Mouse (Mus musculus) midbrain, postnatal 0 days (tissue): ENCODE measurements around the gene Pex14. TPM values are rescaled to one million over a fixed set of nuclear protein-coding genes. Genes with fewer than 3 reads are reported as not detected.
"Not testable (repeated sequence)": the region's sequence is repeated elsewhere in the genome, so short reads cannot be mapped to it uniquely, and the experiment has no call there.

Experiments
- ATAC-seq: fragments of 200-750 bp; cut with Nextera tagmentation; 2 replicates; pipeline ENCODE4 v1.8.0; 2017; ENCODE audit warnings: moderate number of reproducible peaks, mild to moderate bottlenecking, moderate TSS enrichment, moderate library complexity; ENCODE audit not compliant: low FRiP score
- DNase-seq: peaks from one replicate; pipeline ENCODE4 v3.0.0-alpha.2; 2015; ENCODE audit warnings: low spot score
- H3K27ac ChIP-seq: fragments of 300-500 bp; sonication (generic); 2 replicates; pipeline ENCODE4 v1.5.1; 2014; ENCODE audit warnings: low read depth, mild to moderate bottlenecking, low read length, mixed read lengths
- H3K27me3 ChIP-seq: fragments of 300-500 bp; sonication (generic); 2 replicates; pipeline ENCODE4 v1.6.1; 2014; ENCODE audit warnings: low read length, control low read depth, mixed read lengths; ENCODE audit not compliant: insufficient read depth
- H3K36me3 ChIP-seq: fragments of 300-500 bp; sonication (generic); 2 replicates; pipeline ENCODE4 v1.6.1; 2014; ENCODE audit warnings: low read length, control low read depth, mixed read lengths; ENCODE audit not compliant: insufficient read depth
- H3K4me1 ChIP-seq: fragments of 300-500 bp; sonication (generic); 2 replicates; pipeline ENCODE4 v1.6.1; 2014; ENCODE audit warnings: mild to moderate bottlenecking, control low read depth, antibody characterized with exemption, low read length, mixed read lengths; ENCODE audit not compliant: insufficient read depth
- H3K4me2 ChIP-seq: fragments of 300-500 bp; sonication (generic); 2 replicates; pipeline ENCODE4 v1.6.1; 2014; ENCODE audit warnings: low read depth, mild to moderate bottlenecking, low read length, mixed read lengths; ENCODE audit not compliant: poor library complexity, severe bottlenecking
- H3K4me3 ChIP-seq: fragments of 300-500 bp; sonication (generic); 2 replicates; pipeline ENCODE4 v1.5.1; 2014; ENCODE audit warnings: low read depth, mild to moderate bottlenecking, low read length, moderate library complexity
- H3K9ac ChIP-seq: fragments of 300-500 bp; sonication (generic); replicated peaks from 2 replicates; pipeline ENCODE4 v1.6.1; 2014; ENCODE audit warnings: mild to moderate bottlenecking, low read length, moderate library complexity, mixed read lengths; ENCODE audit not compliant: poor library complexity, severe bottlenecking
- H3K9me3 ChIP-seq: fragments of 300-500 bp; sonication (generic); 2 replicates; pipeline ENCODE4 v1.6.1; 2016; ENCODE audit warnings: low read length, control low read depth
- CTCF ChIP-seq: IDR thresholded peaks from 2 replicates; pipeline ENCODE4 v1.5.1; 2016; ENCODE audit warnings: antibody characterized with exemption, mild to moderate bottlenecking
- WGBS: fragments of 180-500 bp; shearing (Covaris S2); extraction: QIAGEN DNeasy Blood & Tissue Kit; methylation state at CpG from one replicate; pipeline ENCODE4 v1.1.7; 2014; 5-methylcytosine and 5-hydroxymethylcytosine counted together
- polyA plus RNA-seq: library from polyadenylated mRNA; unstranded; fragments of >200 nt; fragmentation: Nextera tagmentation; extraction: Ambion mirVana; gene quantifications from 2 replicates; pipeline ENCODE4 v1.2.1, GENCODE M21; 2015
- total RNA-seq: library from RNA; depleted of rRNA; stranded (reverse); fragments of >200 nt; gene quantifications from 2 replicates; pipeline ENCODE4 v1.2.3, GENCODE M21; 2014

The Pex14 gene
- total and polyA plus RNA-seq, 2 experiments from 2014 or later = 62.5 to 74.0 TPM

DNA sequence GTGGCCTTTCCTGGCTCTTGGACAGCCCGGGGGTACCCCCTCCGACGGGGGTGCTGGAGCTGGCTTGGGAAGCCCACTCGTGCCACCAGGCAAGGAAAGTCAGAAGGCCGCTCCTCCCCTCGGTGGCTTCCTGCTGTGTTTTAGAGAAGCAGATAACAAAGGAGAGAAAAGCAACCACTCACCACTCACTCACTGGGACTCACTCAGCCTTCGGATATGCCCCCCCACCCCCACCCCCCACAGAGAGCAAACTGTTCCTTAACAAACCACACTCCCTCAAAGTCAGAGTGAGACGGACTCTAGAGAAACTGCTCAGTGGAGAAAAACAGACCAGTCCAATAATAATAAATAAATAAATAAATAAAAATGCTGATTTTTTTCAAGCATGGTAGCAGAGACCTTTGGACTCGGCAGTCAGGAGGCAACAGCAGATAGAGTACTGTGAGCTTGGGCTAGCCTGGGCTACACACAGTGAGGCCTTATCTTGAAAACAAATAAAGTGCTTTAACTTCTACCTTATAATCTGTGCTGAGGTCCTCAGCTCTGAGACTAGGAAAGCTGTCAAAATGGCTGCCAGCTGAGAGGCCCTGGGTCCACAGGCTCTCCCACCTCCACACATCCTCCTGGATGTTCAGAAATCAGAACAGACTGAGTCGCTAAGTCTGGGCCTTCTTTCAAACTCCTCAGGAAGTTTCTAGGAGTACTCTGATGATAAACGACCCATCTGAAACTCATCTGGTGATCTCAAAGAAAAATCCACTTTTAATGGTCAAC, 25.9 kb upstream of the Pex14 start:
- H3K9ac ChIP-seq = no peak overlapping the region
- no peaks in the 10 kb centered on the region for H3K27me3 ChIP-seq
- TF ChIP-seq CTCF = no peak
- DNase-seq = no peak
- no peaks in the 10 kb centered on the region for H3K4me1 ChIP-seq
- no peak overlapping the region for H3K4me3 ChIP-seq
- H3K36me3 ChIP-seq = peaks cover 4% of the 10 kb centered on the region; the same call in 1 of the 2 replicates
- H3K27ac ChIP-seq = no peak overlapping the region
- WGBS = 44% methylated on average over 11 of the region's 11 CpGs
- H3K4me2 ChIP-seq = no peak overlapping the region
- no peaks in the 10 kb centered on the region for H3K9me3 ChIP-seq
- ATAC-seq = no peak

DNA sequence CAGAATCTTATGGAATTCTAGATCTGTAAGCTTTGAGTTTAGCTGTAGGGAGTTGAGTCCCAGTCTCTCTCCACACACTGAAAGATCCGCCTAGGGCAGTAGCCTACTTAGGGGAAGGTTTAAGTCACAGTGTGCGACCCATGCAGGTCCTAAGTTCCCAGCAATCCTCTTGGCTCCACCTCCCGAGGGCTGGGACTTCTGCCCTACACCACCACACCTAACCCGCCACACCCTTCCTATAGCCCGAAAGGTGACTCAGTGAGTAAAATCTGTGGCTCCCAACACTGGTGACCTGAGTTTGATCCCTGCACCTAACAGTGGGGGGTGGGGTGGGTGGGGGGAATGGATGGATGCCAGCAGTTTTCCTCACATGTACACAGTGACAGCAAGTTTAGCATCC, 23.8 kb upstream of the Pex14 start:
- no peak for TF ChIP-seq CTCF
- no peak overlapping the region for H3K4me2 ChIP-seq
- no peak overlapping the region for H3K27ac ChIP-seq
- H3K4me3 ChIP-seq = no peak overlapping the region
- no peaks in the 10 kb centered on the region for H3K9me3 ChIP-seq
- DNase-seq (no peak), ATAC-seq (no peak)
- no peak overlapping the region for H3K9ac ChIP-seq
- 66% methylated on average over 5 of the region's 5 CpGs for WGBS
- no peaks in the 10 kb centered on the region for H3K27me3 ChIP-seq
- H3K4me1 ChIP-seq = no peaks in the 10 kb centered on the region
- peaks cover 5% of the 10 kb centered on the region for H3K36me3 ChIP-seq

DNA sequence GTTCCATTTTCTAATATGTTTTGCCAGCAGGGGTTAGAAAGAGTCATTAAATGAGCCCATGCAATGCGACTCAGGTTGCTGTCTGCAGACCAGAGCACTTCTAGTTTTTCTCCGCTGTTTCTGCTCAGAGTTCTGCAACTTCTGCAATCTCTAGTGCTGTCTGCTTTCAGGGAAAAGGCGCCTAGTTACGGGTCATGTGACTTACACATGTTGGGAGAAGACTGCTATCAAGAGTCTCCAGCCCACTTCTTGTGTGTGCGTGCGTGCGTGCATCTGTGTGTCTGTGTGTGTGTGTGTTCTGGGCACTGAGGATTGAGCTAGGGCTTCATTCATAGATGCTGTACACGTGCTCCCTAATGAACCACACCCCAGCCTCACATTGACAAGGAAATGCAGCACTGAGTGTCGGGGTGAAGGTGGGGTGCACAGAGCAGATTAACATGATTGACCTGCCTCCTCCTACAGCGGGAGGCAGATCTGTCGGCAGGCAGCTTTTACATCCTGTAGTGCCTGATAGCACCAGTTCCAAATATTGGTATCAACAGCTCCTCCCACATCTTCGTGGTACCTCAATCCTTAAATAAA, 20.4 kb upstream of the Pex14 start:
- 74% methylated on average over 12 of the region's 12 CpGs for WGBS
- H3K9me3 ChIP-seq, H3K27ac ChIP-seq, H3K27me3 ChIP-seq, DNase-seq, H3K4me2 ChIP-seq, H3K9ac ChIP-seq, ATAC-seq, H3K4me1 ChIP-seq, H3K4me3 ChIP-seq: not testable (repeated sequence)
- H3K36me3 ChIP-seq = peaks cover 14% of the 10 kb centered on the region

DNA sequence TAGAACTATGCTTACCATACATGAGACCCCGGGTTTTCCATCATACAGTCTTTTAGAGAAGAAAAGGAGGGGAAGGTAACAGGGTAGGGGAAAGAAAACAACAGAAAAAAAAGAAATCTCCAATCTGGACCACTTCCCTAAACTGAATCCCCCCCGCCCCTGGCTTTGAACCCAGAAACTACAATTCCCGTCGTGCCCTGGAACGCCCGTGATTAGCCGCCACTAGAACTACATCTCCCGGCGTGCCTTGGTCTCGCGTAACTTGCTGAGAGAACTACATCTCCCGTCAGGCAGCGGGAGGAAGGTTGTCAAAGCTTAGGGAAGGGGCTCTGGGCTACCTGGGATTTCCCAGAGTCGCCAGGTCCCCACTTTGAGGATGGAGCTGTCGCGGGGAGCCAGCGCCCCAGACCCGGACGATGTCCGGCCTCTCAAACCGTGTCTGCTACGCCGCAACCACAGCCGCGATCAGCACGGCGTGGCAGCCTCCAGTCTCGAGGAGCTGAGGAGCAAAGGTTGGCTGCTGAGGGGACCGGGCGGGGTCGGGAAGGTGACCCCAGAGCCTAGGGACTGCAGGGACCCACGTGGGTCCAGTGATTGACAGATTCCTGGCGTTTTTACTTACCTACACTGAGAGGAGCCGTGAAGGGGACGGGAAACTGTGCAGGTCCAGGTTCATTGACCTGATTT, 4.3 kb upstream of the Pex14 start, which contains the start of gene Dffa:
Gene Dffa, plus strand, starts transcription at position 272 of the 687 bp plus-strand sequence.
- DNase-seq (peak; percentile 96), ATAC-seq (peak; percentile 80)
- H3K4me2 ChIP-seq = peak within 1 kb of the TSS; percentile 85
- under 1% methylated on average over 35 of the region's 35 CpGs for WGBS
- H3K4me1 ChIP-seq = peaks cover 5% of the 10 kb centered on the region; the same call in 1 of the 2 replicates
- no peaks in the 10 kb centered on the region for H3K9me3 ChIP-seq
- peaks cover 16% of the 10 kb centered on the region for H3K36me3 ChIP-seq
- peak within 1 kb of the TSS; percentile 72 for H3K27ac ChIP-seq
- peak within 1 kb of the TSS; percentile 76 for H3K4me3 ChIP-seq
- H3K9ac ChIP-seq = peak within 1 kb of the TSS; percentile 81
- H3K27me3 ChIP-seq = no peaks in the 10 kb centered on the region
- TF ChIP-seq CTCF = peak; percentile 30; the same call in 1 of the 2 replicates

DNA sequence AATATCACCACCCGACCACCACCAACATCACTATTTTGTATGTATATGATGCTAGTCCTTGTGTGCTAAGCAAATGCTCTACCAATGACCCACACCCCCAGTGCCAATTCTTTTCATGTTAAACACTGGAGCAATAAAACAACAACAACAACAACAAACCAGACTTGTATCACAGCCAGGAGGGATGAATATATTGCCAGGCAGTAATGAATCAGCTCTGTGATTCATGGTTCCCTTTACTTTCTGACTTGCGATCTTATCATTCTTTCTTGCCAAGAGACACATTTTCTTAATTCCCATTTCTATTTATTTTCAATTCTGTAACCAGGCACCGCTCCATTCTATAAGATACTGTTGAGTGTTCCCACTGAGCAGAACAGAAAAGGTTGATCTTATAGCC, 1.8 kb upstream of the Pex14 start:
- DNase-seq (no peak), ATAC-seq (no peak)
- WGBS = 82% methylated on average over 3 of the region's 3 CpGs
- Histone ChIP-seq H3K4me3 (no peak overlapping the region), H3K27ac (no peak overlapping the region), H3K36me3 (no peaks in the 10 kb centered on the region), H3K9me3 (no peaks in the 10 kb centered on the region), H3K4me2 (no peak overlapping the region), H3K27me3 (no peaks in the 10 kb centered on the region), H3K9ac (no peak overlapping the region), H3K4me1 (peaks cover 11% of the 10 kb centered on the region; the same call in 1 of the 2 replicates)
- TF ChIP-seq CTCF = no peak

DNA sequence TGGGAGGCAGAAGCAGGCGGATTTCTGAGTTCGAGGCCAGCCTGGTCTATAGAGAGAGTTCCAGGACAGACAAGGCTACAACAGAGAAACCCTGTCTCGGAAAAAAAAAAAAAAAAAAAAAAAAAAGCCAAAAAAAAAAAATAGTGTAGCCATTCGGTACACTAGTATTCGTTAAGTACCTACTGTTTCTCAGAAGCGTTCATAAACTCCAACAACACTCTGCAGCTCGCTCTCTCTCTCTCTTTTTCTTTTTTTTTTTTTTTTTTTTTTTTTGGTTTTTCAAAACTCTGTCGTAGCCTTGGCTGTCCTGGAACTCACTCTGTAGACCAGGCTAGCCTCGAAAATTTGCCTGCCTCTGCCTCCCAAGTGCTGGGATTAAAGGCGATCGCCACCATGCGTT, 773 bp upstream of the Pex14 start:
- not testable (repeated sequence) for DNase-seq, H3K36me3 ChIP-seq, H3K9ac ChIP-seq, H3K27me3 ChIP-seq, H3K4me2 ChIP-seq, ATAC-seq, H3K27ac ChIP-seq, H3K9me3 ChIP-seq, H3K4me3 ChIP-seq
- WGBS = 89% methylated on average over 12 of the region's 12 CpGs
- peaks cover 11% of the 10 kb centered on the region; the same call in 1 of the 2 replicates for H3K4me1 ChIP-seq
